Mouse (Mus musculus) erythroblast, embryonic 14.5 days (primary cell): Measurements from ENCODE around the gene Tmem245.

ENCODE experiments used
- GATA1 ChIP-seq: IDR thresholded peaks from 2 replicates; pipeline ENCODE4 v1.6.1; 2012; ENCODE audit warnings: low read length, inconsistent platforms, mixed read lengths
- TAL1 ChIP-seq: IDR thresholded peaks from 3 replicates; pipeline ENCODE4 v1.6.1; 2012; ENCODE audit warnings: low read length, inconsistent platforms, mixed read lengths

- no peak for TF ChIP-seq GATA1
- no peak for TF ChIP-seq TAL1
These were observed 79.5 kb downstream of the Tmem245 start for GRCm38 (mm10) chr4:56867761-56868160.
